Mouse (Mus musculus) telencephalon, adult 2 months (tissue): ENCODE data around the gene Pcbp4.
"Not testable (repeated sequence)": the region's sequence is repeated elsewhere in the genome, so short reads cannot be mapped to it uniquely, and the experiment has no call there.

Experiments
- DNase-seq: peaks from one replicate; pipeline ENCODE4 v3.0.0-alpha.2; 2011; ENCODE audit warnings: low read depth, low spot score

Pcbp4 gene

GRCm38 (mm10) chr9:106481075-106481474 lies 28.0 kb downstream of the Pcbp4 start:
- DNase-seq = no peak

- no peak for DNase-seq
Measured at GRCm38 (mm10) chr9:106481676-106482075, 28.6 kb downstream of the Pcbp4 start.

DNA sequence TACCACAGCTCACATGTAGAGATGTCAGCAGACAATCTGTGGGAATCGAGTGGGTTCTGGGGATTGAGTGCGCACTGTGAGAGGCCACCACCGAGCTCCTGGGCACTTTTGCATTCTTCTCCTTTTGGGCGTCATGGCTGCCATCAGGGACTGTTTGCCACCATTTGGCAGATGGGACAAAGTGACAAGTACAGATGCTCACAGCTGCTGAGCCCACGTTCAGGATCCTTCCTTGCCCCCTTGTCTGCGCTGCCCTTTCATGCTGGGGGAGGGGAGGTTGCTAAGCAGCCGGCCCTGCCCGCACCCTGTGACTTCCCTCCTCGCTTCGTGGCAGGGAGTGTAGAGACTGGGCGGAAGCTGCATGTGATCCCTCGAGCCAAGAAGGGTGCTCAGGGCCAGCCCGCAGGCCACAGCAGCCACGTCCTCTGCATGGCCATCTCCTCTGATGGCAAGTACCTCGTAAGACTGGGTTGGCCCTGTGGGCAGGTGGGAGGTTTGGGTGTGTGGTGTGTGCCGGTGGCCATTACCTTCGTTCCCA lies 29.6 kb downstream of the Pcbp4 start:
- DNase-seq = no peak

- no peak for DNase-seq
Measured at GRCm38 (mm10) chr9:106483136-106483535, 30.0 kb downstream of the Pcbp4 start.

DNA sequence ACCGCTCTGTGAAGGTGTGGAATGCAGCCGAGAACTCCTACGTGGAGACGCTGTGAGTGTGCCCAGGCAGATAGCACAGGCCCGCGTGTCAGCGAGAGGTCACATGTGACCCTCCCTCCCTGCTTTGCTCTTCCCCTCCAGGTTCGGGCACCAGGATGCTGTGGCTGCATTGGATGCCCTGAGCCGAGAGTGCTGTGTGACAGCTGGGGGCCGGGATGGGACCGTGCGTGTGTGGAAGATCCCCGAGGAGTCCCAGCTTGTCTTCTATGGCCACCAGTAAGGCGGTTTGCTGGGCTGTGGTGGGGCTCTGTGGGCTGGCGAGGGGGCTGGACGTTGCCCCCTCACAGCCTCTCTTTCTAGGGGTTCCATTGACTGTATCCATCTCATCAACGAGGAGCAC lies 30.5 kb downstream of the Pcbp4 start:
- no peak for DNase-seq

DNA sequence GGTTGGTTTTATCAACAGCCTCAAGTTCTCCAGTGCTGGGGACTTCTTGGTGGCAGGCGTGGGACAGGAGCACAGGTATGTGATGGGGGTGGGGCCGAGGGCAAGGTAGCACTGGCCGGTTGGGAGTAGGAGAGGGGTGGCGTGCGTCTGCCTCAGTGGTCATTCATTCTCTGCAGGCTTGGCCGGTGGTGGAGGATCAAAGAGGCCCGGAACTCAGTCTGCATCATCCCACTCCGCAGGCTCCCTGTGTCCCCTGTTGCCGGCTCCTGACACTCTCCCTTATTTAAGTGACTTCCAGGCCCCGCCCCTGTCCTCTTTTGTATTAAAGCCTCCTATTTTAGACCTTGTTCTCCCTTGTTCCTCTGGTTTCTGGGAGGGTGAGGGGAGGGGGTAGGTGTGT lies 32.0 kb downstream of the Pcbp4 start:
- no peak for DNase-seq

- not testable (repeated sequence) for DNase-seq
Measured at GRCm38 (mm10) chr9:106487602-106488001, 34.5 kb downstream of the Pcbp4 start.

GRCm38 (mm10) chr9:106499667-106500066 lies 46.6 kb downstream of the Pcbp4 start, which contains the start of gene Iqcf1:
Gene Iqcf1, plus strand, starts transcription at chr9:106499967.
- no peak for DNase-seq

DNA sequence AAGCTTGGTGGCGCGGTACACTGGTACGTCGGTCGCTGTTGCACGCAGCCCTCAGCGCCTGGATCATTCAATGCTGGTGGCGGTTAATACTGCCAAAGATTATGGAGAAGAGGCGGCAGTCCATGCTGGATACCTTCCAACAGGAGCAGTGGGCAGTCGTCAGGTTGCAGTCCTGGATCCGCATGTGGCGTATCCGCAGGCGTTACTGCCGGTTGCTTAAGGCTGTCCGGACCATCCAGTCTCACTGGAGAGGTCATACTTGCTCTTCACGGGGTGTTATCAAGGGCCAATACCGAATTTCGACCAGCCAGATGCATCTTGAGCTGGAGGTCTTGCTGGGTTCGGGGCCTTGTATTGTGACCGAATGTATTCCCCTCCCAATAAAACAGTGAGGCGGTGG lies 48.8 kb downstream of the Pcbp4 start:
- no peak for DNase-seq

DNA sequence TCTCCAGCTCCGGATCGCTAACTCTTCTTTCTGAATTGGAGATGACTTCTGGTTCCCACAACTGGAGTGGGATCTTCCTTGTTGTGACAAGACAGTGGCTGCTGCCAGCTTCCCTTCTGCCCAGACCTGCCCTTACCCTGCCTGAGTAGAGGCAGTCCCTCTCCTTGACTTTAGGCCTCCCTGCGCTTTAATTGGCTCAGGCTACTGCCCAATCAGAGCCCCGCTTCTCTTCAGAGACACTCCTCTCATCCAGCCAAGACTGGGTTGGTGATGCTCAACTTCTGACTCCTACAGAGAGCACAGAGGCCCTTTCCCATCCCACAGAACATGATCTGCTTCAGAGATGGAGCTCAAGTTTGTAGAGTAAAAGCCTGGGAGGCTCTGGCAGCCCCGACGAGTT lies 51.2 kb downstream of the Pcbp4 start:
- no peak for DNase-seq

- DNase-seq = peak; percentile 40
Measured at GRCm38 (mm10) chr9:106509356-106509755, 56.3 kb downstream of the Pcbp4 start.

GRCm38 (mm10) chr9:106512729-106513450 lies 59.8 kb downstream of the Pcbp4 start:
- DNase-seq = peak; percentile 33

DNA sequence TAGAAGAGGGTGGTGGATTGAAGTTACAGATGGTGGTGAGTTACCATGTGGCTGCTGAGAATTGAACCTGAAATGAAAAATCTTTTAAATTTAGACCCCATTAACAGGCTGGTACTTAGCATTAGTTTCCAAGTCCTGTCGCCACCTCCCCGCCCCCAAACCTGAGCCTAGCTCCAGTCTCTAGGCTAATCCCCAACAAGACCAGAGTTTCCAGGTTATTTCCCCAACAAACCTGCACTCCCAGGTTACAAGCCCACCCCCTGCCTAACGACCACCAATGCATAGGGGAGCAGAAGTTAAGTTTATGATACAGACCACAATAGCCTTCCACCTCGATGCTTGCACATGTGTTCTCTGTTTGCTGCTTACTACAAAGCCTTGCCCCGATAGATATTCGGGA lies 60.5 kb downstream of the Pcbp4 start:
- DNase-seq = no peak
